Mouse (Mus musculus) kidney, embryonic 14.5 days (tissue): Measurements from ENCODE around the gene Heatr5a. TPM values are rescaled to one million over a fixed set of nuclear protein-coding genes. Genes with fewer than 3 reads are reported as not detected.

ENCODE experiments used
- ATAC-seq: fragments of 200-750 bp; cut with Nextera tagmentation; 2 replicates; pipeline ENCODE4 v1.8.0; 2017; ENCODE audit warnings: moderate number of reproducible peaks, mild to moderate bottlenecking, moderate TSS enrichment, moderate library complexity; ENCODE audit not compliant: low FRiP score, low TSS enrichment
- H3K27ac ChIP-seq: fragments of 300-500 bp; sonication (generic); 2 replicates; pipeline ENCODE4 v1.5.1; 2014; ENCODE audit warnings: low read depth, mild to moderate bottlenecking, low read length, moderate library complexity, mixed read lengths
- H3K27me3 ChIP-seq: fragments of 300-500 bp; sonication (generic); 2 replicates; pipeline ENCODE4 v1.6.1; 2014; ENCODE audit warnings: mild to moderate bottlenecking, low read length; ENCODE audit not compliant: control insufficient read depth, insufficient read depth
- H3K36me3 ChIP-seq: fragments of 300-500 bp; sonication (generic); 2 replicates; pipeline ENCODE4 v1.6.1; 2014; ENCODE audit warnings: low read length, mixed read lengths; ENCODE audit not compliant: control insufficient read depth, insufficient read depth
- H3K4me1 ChIP-seq: fragments of 300-500 bp; sonication (generic); 2 replicates; pipeline ENCODE4 v1.6.1; 2014; ENCODE audit warnings: low read length, mixed read lengths; ENCODE audit not compliant: control insufficient read depth, insufficient read depth
- H3K4me2 ChIP-seq: fragments of 300-500 bp; sonication (generic); replicated peaks from 2 replicates; pipeline ENCODE4 v1.6.1; 2014; ENCODE audit warnings: low read depth, mild to moderate bottlenecking, low read length
- H3K4me3 ChIP-seq: fragments of 300-500 bp; sonication (generic); 2 replicates; pipeline ENCODE4 v1.5.1; 2014; ENCODE audit warnings: mild to moderate bottlenecking, low read length
- H3K9ac ChIP-seq: fragments of 300-500 bp; sonication (generic); 2 replicates; pipeline ENCODE4 v1.6.1; 2014; ENCODE audit warnings: low read depth, mild to moderate bottlenecking, low read length, moderate library complexity
- H3K9me3 ChIP-seq: fragments of 300-500 bp; sonication (generic); 2 replicates; pipeline ENCODE4 v1.6.1; 2016; ENCODE audit warnings: low read length; ENCODE audit not compliant: control insufficient read depth
- WGBS: fragments of 180-500 bp; shearing (Covaris S2); extraction: QIAGEN DNeasy Blood & Tissue Kit; methylation state at CpG from one replicate; pipeline ENCODE4 v1.1.7; 2014; 5-methylcytosine and 5-hydroxymethylcytosine counted together
- polyA plus RNA-seq: library from polyadenylated mRNA; unstranded; fragments of >200 nt; fragmentation: Nextera tagmentation; extraction: Ambion mirVana; gene quantifications from 2 replicates; pipeline ENCODE4 v1.2.1, GENCODE M21; 2014

The Heatr5a gene
- polyA plus RNA-seq, 1 experiment from 2014 or later, result 14.7 TPM

DNA sequence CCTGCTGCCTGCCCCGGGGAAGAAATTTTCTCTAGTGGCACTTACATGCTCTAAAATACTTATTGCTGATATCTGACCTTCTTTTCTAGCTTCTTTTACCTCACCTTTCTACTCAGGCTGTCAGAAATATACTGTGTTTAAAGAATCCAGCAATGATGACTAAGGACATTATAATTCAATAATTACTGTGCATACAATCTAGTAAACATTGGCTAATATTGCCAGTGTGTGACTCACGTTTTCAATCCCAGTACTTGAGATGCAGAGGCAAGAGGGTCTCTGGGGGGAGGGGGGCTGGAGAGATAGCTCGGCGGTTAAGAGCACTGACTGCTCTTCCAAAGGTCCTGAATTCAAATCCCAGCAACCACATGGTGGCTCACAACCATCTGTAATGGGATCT lies 120.8 kb downstream of the Heatr5a start:
- no peak overlapping the region for H3K4me2 ChIP-seq
- H3K9ac ChIP-seq, result no peak overlapping the region
- no peaks in the 10 kb centered on the region for H3K36me3 ChIP-seq
- no peaks in the 10 kb centered on the region for H3K4me1 ChIP-seq
- H3K9me3 ChIP-seq, result no peaks in the 10 kb centered on the region
- no peak overlapping the region for H3K4me3 ChIP-seq
- 86% methylated on average over 4 of the region's 4 CpGs for WGBS
- H3K27me3 ChIP-seq, result no peaks in the 10 kb centered on the region
- ATAC-seq, result no peak
- no peak overlapping the region for H3K27ac ChIP-seq

GRCm38 (mm10) chr12:51849902-51850301 lies 121.2 kb downstream of the Heatr5a start:
- Histone ChIP-seq H3K27me3 (no peaks in the 10 kb centered on the region), H3K36me3 (no peaks in the 10 kb centered on the region), H3K4me1 (no peaks in the 10 kb centered on the region), H3K9ac (no peak overlapping the region), H3K9me3 (no peaks in the 10 kb centered on the region), H3K27ac (no peak overlapping the region), H3K4me2 (no peak overlapping the region), H3K4me3 (no peak overlapping the region)
- WGBS, result 78% methylated on average over 2 of the region's 2 CpGs
- no peak for ATAC-seq

GRCm38 (mm10) chr12:51847953-51848680 lies 123.0 kb downstream of the Heatr5a start:
- no peaks in the 10 kb centered on the region for H3K9me3 ChIP-seq
- no peak overlapping the region for H3K4me2 ChIP-seq
- 77% methylated on average over 9 of the region's 9 CpGs for WGBS
- H3K27ac ChIP-seq, result no peak overlapping the region
- H3K4me1 ChIP-seq, result 0 out of 2 replicates have a peak, but pooled peaks cover 9% of the 10 kb centered on the region
- no peaks in the 10 kb centered on the region for H3K36me3 ChIP-seq
- H3K4me3 ChIP-seq, result no peak overlapping the region
- no peak overlapping the region for H3K9ac ChIP-seq
- H3K27me3 ChIP-seq, result no peaks in the 10 kb centered on the region
- no peak for ATAC-seq

GRCm38 (mm10) chr12:51845261-51845660 lies 125.9 kb downstream of the Heatr5a start:
- Histone ChIP-seq H3K4me2 (peak overlapping the region; percentile 59; the same call in 1 of the 2 replicates), H3K9me3 (no peaks in the 10 kb centered on the region), H3K36me3 (no peaks in the 10 kb centered on the region), H3K4me1 (0 out of 2 replicates have a peak, but pooled peaks cover 9% of the 10 kb centered on the region), H3K9ac (no peak overlapping the region), H3K27ac (no peak overlapping the region), H3K27me3 (no peaks in the 10 kb centered on the region), H3K4me3 (peak overlapping the region; percentile 58)
- peak; percentile 41; the same call in 1 of the 2 replicates for ATAC-seq
- 33% methylated on average over 1 of the region's 1 CpGs for WGBS

DNA sequence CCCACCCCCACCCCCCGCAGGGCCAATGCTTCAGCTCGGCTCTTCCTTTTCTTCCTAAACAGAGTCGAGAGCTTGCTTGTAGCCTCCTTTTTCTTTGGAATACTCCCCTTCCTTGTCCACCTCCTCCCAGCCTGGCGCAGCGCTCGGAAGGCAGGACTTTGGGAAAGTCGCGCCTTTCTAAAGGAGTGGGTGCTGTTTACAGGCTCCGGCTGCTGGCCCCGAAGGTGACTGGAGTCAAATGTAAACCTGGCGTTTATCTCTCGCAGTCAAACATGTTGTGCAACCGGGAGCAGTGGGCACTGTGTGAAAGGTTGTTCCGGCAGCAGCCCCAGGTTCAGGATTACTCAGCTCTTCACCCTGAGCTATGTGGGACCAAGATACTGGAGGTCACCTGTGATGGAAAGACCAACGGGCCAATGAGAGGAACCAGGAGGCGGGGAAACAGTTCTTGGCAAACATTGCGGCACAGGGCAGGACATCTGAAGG lies 126.3 kb downstream of the Heatr5a start:
- 0 out of 2 replicates have a peak, but pooled peaks cover 9% of the 10 kb centered on the region for H3K4me1 ChIP-seq
- H3K4me2 ChIP-seq, result peak overlapping the region; percentile 59
- peak; percentile 99 for ATAC-seq
- H3K9me3 ChIP-seq, result no peaks in the 10 kb centered on the region
- WGBS, result 1% methylated on average over 17 of the region's 17 CpGs
- peak overlapping the region; percentile 58 for H3K4me3 ChIP-seq
- H3K36me3 ChIP-seq, result no peaks in the 10 kb centered on the region
- H3K9ac ChIP-seq, result peak overlapping the region; percentile 64
- H3K27me3 ChIP-seq, result no peaks in the 10 kb centered on the region
- H3K27ac ChIP-seq, result peak overlapping the region; percentile 77

DNA sequence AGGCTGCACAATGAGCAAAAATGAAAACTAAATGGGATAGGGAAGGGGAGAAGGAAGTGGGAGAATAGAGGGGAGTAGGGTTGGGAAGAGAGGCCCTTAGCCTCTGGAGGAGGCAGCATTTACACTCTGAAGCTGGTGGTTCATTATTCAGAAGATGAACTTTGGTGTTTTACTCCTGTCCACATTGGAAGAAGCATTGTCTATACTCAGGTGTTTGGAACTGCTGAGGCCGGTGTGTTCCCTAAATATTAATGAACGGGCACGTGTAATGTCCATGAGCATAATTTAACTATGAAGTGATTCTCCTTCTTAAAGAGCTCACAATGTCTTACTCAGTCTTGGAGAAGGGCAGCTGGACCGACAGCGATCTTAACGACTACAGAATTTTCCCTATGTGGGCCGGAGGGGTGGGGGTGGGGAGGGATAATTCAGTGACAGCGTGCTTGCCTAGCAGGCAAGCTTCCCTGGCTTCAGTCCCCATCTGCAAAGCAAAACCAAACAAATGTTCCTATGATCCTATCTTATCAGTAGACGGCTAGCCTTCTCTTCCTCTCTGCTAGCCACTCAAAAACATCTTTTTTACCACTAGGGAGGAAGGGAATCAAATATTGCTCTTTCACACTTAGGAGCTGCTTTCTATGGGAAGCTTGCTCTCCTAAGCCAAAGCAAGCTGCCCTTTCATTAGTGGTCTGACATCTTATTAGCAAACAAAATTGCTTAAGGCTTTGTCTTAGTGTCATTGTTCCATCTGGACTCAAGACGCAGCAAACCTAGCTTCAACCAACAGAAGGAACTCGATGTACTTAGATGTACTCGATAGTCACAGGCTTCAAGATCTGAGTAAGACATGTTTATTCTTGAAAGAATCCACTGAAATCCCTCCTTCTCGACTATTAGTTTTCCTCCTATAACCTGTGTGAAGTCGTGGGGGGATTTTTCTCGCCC lies 127.3 kb downstream of the Heatr5a start:
- ATAC-seq, result no peak
- 0 out of 2 replicates have a peak, but pooled peaks cover 9% of the 10 kb centered on the region for H3K4me1 ChIP-seq
- peak overlapping the region; percentile 64; the same call in 1 of the 2 replicates for H3K9ac ChIP-seq
- no peaks in the 10 kb centered on the region for H3K36me3 ChIP-seq
- H3K27ac ChIP-seq, result no peak overlapping the region
- H3K4me3 ChIP-seq, result peak overlapping the region; percentile 58; the same call in 1 of the 2 replicates
- H3K4me2 ChIP-seq, result peak overlapping the region; percentile 59
- no peaks in the 10 kb centered on the region for H3K9me3 ChIP-seq
- 43% methylated on average over 15 of the region's 15 CpGs for WGBS
- H3K27me3 ChIP-seq, result no peaks in the 10 kb centered on the region

- ATAC-seq, result no peak
Measured at GRCm38 (mm10) chr12:51842081-51842864, 128.8 kb downstream of the Heatr5a start.

DNA sequence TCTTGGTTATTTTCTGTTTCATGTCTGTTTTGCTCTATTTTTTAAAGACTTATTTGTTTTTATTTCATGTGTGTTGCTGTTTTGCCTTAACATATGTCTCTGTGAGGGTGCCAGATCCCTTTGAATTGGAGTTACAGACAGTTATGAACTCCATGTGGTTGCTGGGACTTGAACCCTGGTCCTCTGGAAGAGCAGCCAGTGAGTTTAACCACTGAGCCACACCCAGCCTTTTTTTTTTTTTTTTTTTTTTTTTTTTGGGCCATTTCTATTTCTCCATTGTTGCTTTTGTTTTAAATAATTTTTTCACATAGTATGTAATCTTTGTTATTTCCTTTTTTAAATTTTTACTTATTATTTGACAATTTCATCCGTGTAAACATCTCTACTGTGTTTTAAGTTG lies 131.3 kb downstream of the Heatr5a start:
- H3K4me1 ChIP-seq, result 0 out of 2 replicates have a peak, but pooled peaks cover 9% of the 10 kb centered on the region
- H3K4me3 ChIP-seq, result no peak overlapping the region
- H3K27me3 ChIP-seq, result no peaks in the 10 kb centered on the region
- ATAC-seq, result no peak
- H3K4me2 ChIP-seq, result no peak overlapping the region
- H3K36me3 ChIP-seq, result no peaks in the 10 kb centered on the region
- H3K9ac ChIP-seq, result no peak overlapping the region
- H3K27ac ChIP-seq, result no peak overlapping the region
- 89% methylated on average over 1 of the region's 1 CpGs for WGBS
- H3K9me3 ChIP-seq, result no peaks in the 10 kb centered on the region

More at GRCm38 (mm10) chr12:51842081-51842864, 128.8 kb downstream of the Heatr5a start:
- no peak overlapping the region for H3K4me2 ChIP-seq
- H3K9me3 ChIP-seq, result no peaks in the 10 kb centered on the region
- 72% methylated on average over 6 of the region's 6 CpGs for WGBS
- H3K36me3 ChIP-seq, result no peaks in the 10 kb centered on the region
- H3K27me3 ChIP-seq, result no peaks in the 10 kb centered on the region
- no peak overlapping the region for H3K9ac ChIP-seq
- no peak overlapping the region for H3K4me3 ChIP-seq
- no peak overlapping the region for H3K27ac ChIP-seq
- H3K4me1 ChIP-seq, result 0 out of 2 replicates have a peak, but pooled peaks cover 9% of the 10 kb centered on the region
